Mouse (Mus musculus) fat pad, adult 2 months (tissue): ENCODE results near the gene Rgl1.
"Not testable (repeated sequence)": the region's sequence is repeated elsewhere in the genome, so short reads cannot be mapped to it uniquely, and the experiment has no call there.

ENCODE experiments used
- DNase-seq: peaks from one replicate; pipeline ENCODE4 v3.0.0-alpha.2; 2011; ENCODE audit warnings: low read depth, low spot score; ENCODE audit errors: extremely low read depth

The Rgl1 gene

GRCm38 (mm10) chr1:152786953-152787352, 20.8 kb upstream of the Rgl1 start:
- DNase-seq: no peak

GRCm38 (mm10) chr1:152785446-152785845, 19.3 kb upstream of the Rgl1 start:
- DNase-seq: not testable (repeated sequence)

GRCm38 (mm10) chr1:152784620-152785019, 18.5 kb upstream of the Rgl1 start:
- DNase-seq: no peak

GRCm38 (mm10) chr1:152779071-152779737, 13.1 kb upstream of the Rgl1 start:
- DNase-seq: no peak

GRCm38 (mm10) chr1:152774601-152775000, 8.4 kb upstream of the Rgl1 start:
- DNase-seq: not testable (repeated sequence)

- DNase-seq: no peak
Observed at GRCm38 (mm10) chr1:152771016-152771415, 4.9 kb upstream of the Rgl1 start.

GRCm38 (mm10) chr1:152767749-152768488, 1.8 kb upstream of the Rgl1 start:
- DNase-seq: peak; percentile 25

- DNase-seq: no peak
Observed at GRCm38 (mm10) chr1:152766804-152767748, 925 bp upstream of the Rgl1 start.

GRCm38 (mm10) chr1:152761791-152762190, 4.4 kb downstream of the Rgl1 start:
- no peak for DNase-seq

GRCm38 (mm10) chr1:152750312-152750965, 15.7 kb downstream of the Rgl1 start, which contains the start of gene Apobec4:
Apobec4 (plus strand) TSS chr1:152750551.
- no peak for DNase-seq

GRCm38 (mm10) chr1:152749276-152749675, 16.9 kb downstream of the Rgl1 start:
- no peak for DNase-seq

GRCm38 (mm10) chr1:152746426-152746825, 19.7 kb downstream of the Rgl1 start:
- no peak for DNase-seq

GRCm38 (mm10) chr1:152743095-152743826, 22.9 kb downstream of the Rgl1 start:
- no peak for DNase-seq

GRCm38 (mm10) chr1:152739374-152739773, 26.8 kb downstream of the Rgl1 start:
- DNase-seq: no peak

- DNase-seq: no peak
Observed at GRCm38 (mm10) chr1:152738793-152739192, 27.4 kb downstream of the Rgl1 start.

- DNase-seq: no peak
Observed at GRCm38 (mm10) chr1:152727604-152728236, 38.4 kb downstream of the Rgl1 start.

- no peak for DNase-seq
Observed at GRCm38 (mm10) chr1:152726095-152726494, 40.1 kb downstream of the Rgl1 start.

- no peak for DNase-seq
Observed at GRCm38 (mm10) chr1:152724286-152724685, 41.9 kb downstream of the Rgl1 start.

GRCm38 (mm10) chr1:152721535-152722198, 44.5 kb downstream of the Rgl1 start:
- DNase-seq: no peak
